Mouse (Mus musculus) embryonic fibroblast, embryonic 13.5 days (primary cell): ENCODE measurements around the gene Lmo4.

ENCODE experiments used
- CTCF ChIP-seq: IDR thresholded peaks from 2 replicates; pipeline ENCODE4 v1.5.1; 2011; ENCODE audit warnings: mild to moderate bottlenecking, control low read depth, low read length, moderate library complexity, borderline replicate concordance; ENCODE audit not compliant: insufficient read depth
- POLR2A ChIP-seq: IDR thresholded peaks from 2 replicates; pipeline ENCODE4 v1.6.1; 2011; ENCODE audit warnings: low read depth, mild to moderate bottlenecking, control low read depth, low read length, moderate library complexity

- no peak for TF ChIP-seq POLR2A
- no peak for TF ChIP-seq CTCF
Measured at GRCm38 (mm10) chr3:144178937-144179336, 26.1 kb downstream of the Lmo4 start.
